Mouse (Mus musculus): ENCODE data around the gene Prkag1.

The Prkag1 gene

DNA sequence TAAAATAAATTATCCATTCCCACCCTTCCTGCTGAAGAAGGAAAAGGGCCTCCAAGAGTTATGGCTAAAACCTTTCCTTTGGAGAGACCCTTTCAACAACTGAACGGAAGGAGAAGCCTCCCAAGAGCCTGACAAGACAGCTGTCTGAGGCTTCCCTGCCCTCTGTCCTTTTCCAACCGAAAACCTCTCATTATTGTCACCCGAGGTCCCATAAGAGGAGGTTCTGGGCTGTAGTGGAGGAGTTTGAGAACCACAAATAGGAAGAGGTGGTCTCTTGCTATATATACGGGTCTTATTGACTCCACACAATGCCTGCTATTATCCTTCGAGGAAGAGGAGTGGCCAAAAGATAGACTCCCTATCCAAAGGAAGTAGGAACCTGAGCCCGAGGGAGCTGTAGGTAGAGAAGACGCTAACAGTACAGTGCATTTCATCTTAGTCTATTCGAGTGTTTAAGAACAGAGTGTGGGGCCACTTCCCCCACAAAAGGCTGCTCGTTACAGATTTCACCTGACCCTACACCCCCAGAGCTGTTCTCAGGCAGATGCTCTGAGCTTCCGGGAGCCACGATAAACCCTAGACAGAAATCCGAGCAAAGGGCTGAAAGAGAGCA is 59.4 kb downstream of the Prkag1 start:
- no peak for DNase-seq (ENCODE audit: low spot score in 2 of 2)

DNA sequence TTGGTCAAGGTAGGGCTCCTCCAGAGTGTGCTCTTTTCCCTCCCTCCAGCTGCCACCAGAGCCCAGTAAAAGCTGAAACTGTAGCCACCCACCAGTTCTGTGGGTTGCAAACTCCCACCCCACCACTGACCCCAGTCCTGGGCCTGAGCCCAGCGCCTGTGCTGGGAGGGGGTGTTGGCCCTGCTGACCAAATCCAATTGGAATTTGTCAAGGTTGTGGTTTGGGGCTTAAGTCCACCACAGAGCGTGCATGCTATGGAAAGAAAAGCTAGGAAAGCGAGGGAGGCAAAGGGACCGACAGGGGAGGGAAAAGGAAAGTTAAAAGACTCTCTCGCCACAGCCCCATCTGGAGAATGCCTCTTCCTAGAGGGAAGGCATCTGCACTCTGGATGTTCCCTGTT is 63.1 kb downstream of the Prkag1 start:
- DNase-seq (ENCODE audit: low spot score in 2 of 2): no peak

DNA sequence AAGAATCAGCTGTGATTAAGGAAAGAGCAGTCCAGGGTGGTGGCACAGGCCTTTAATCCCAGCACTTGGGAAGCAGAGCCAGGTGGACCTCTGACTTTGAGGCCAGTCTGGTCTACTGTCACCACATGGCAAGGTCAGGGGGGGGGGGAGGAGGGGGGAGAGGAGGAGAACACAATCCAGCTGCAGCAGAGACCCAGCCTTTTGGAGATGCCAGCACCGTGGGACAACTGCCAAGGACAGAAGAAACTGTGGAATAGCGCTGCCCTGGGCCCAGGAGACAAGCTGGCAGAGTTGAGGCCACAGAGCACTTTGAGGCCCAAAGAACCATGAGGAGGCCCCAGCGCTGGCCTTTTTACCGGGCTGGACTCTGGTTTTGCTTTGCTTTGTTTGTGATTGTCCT is 65.4 kb downstream of the Prkag1 start:
- no peak for DNase-seq (ENCODE audit: low spot score in 2 of 2)
